In genomic region chrX:99853261-99853741, GRCm38 (mm10) we compare ENCODE assay signal across 8 mouse cellular contexts. TPM values are rescaled to one million over a fixed set of nuclear protein-coding genes. Genes with fewer than 3 reads are reported as not detected.
DNase-seq lines count a peak whose midpoint lies in the region; ATAC-seq and TF ChIP-seq lines count a peak whose summit lies in the region.

No protein-coding gene starts in this region.

- H3K36me3 ChIP-seq in ES-E14 (ENCODE audit: control insufficient read depth, insufficient read depth, low read length, poor library complexity, severe bottlenecking), result no peaks in the 10 kb centered on the region
- no peaks in the 10 kb centered on the region for H3K36me3 ChIP-seq in forebrain, embryonic 16.5 days (ENCODE audit: control insufficient read depth, insufficient read depth)
- H3K36me3 ChIP-seq in lung, postnatal 0 days (ENCODE audit: insufficient read depth, low read length), result no peaks in the 10 kb centered on the region

- peak overlapping the region; percentile 42 for H3K4me2 ChIP-seq in forebrain, embryonic 16.5 days (ENCODE audit: low read length)
- H3K4me2 ChIP-seq in lung, postnatal 0 days (replicated peaks; ENCODE audit: low read depth, low read length), result peak overlapping the region; percentile 53

- in situ Hi-C loops in ES-E14 (cut with MboI; ENCODE audit: low sequenced_read_pairs in 2 of 2, unreplicated experiment in 2 of 2), result no loop called here

- peak overlapping the region; percentile 59 to 63 for H3K4me3 ChIP-seq in ES-E14 (ENCODE audit: insufficient read depth in 1 of 2, low read depth in 1 of 2, low read length in 2 of 2, poor library complexity in 1 of 2, severe bottlenecking in 1 of 2)
- H3K4me3 ChIP-seq in forebrain, embryonic 16.5 days (replicated peaks; ENCODE audit: low read length), result peak overlapping the region; percentile 34
- peak overlapping the region; percentile 34 for H3K4me3 ChIP-seq in lung, postnatal 0 days (ENCODE audit: low read depth, low read length)

- peak; percentile 93 for ATAC-seq in forebrain, embryonic 16.5 days
- peak; percentile 92 for ATAC-seq in lung, postnatal 0 days

- no peak overlapping the region for H3K27ac ChIP-seq in ES-E14 (ENCODE audit: insufficient read depth, low read depth, low read length, poor library complexity, severe bottlenecking)
- H3K27ac ChIP-seq in forebrain, embryonic 16.5 days (ENCODE audit: low read length), result no peak overlapping the region
- H3K27ac ChIP-seq in lung, postnatal 0 days (ENCODE audit: low read length), result peak overlapping the region; percentile 43; the same call in 1 of the 2 replicates

- no peaks in the 10 kb centered on the region for H3K9me3 ChIP-seq in ES-E14 (ENCODE audit: control insufficient read depth, insufficient read depth, low read depth, low read length)
- H3K9me3 ChIP-seq in forebrain, embryonic 16.5 days (ENCODE audit: control insufficient read depth, low read length), result no peaks in the 10 kb centered on the region
- H3K9me3 ChIP-seq in lung, postnatal 0 days (ENCODE audit: low read length), result no peaks in the 10 kb centered on the region

- TF ChIP-seq CTCF in lung, postnatal 0 days (IDR thresholded peaks at IDR 0.05), result peak; percentile 76

- H3K27me3 ChIP-seq in forebrain, embryonic 16.5 days (replicated peaks; ENCODE audit: control insufficient read depth, insufficient read depth, low read length), result no peaks in the 10 kb centered on the region; the same call in 1 of the 2 replicates
- H3K27me3 ChIP-seq in lung, postnatal 0 days (replicated peaks; ENCODE audit: insufficient read depth, low read length), result no peaks in the 10 kb centered on the region

- no peak for TF ChIP-seq EP300 in lung, postnatal 0 days (IDR thresholded peaks at IDR 0.05)

- no peaks in the 10 kb centered on the region for H3K4me1 ChIP-seq in ES-E14 (ENCODE audit: control insufficient read depth in 2 of 2, insufficient read depth in 2 of 2, low read length in 2 of 2, poor library complexity in 1 of 2)
- H3K4me1 ChIP-seq in forebrain, embryonic 16.5 days (replicated peaks; ENCODE audit: control insufficient read depth, insufficient read depth, low read length), result no peaks in the 10 kb centered on the region
- no peaks in the 10 kb centered on the region for H3K4me1 ChIP-seq in lung, postnatal 0 days (ENCODE audit: insufficient read depth, low read depth, low read length)

- DNase-seq in ES-E14 (ENCODE audit: low read depth, low spot score), result peak; percentile 37
- DNase-seq in c-Kit-positive CD71-negative TER-119-negative erythroid progenitor cells, embryonic 14.5 days (ENCODE audit: low read depth), result peak; percentile 30
- DNase-seq in heart, postnatal 4 days, result peak; percentile 84
- DNase-seq in layer of hippocampus, adult 9-11 months, result peak; percentile 5
- DNase-seq in lung, postnatal 0 days (ENCODE audit: low spot score), result peak; percentile 72
- peak; percentile 78 for DNase-seq in ovary, postnatal 36 days (ENCODE audit: low spot score)
- DNase-seq in thymus, postnatal 36 days, result peak; percentile 23 to 37

- H3K9ac ChIP-seq in ES-E14 (ENCODE audit: insufficient read depth, low read depth, low read length, poor library complexity, severe bottlenecking), result peak overlapping the region; percentile 36
- peak overlapping the region; percentile 44 for H3K9ac ChIP-seq in forebrain, embryonic 16.5 days (replicated peaks; ENCODE audit: low read depth, low read length)
- H3K9ac ChIP-seq in lung, postnatal 0 days (replicated peaks; ENCODE audit: low read depth), result 0 out of 2 replicates have a peak overlapping the region, but pooled peaks have one; percentile 23

- 23% methylated on average over 24 of the region's 35 CpGs for WGBS in forebrain, embryonic 16.5 days
- WGBS in lung, postnatal 0 days, result 8% methylated on average over 19 of the region's 35 CpGs

TF ChIP-seq in ES-E14, 5 proteins besides CTCF, POLR2A, EP300 and RAD21:
- no peak for TF ChIP-seq MAFK (IDR thresholded peaks at IDR 0.05; ENCODE audit: insufficient read depth, low read depth, low read length)
- 0 out of 2 replicates have a peak, but pooled peaks have one; percentile 29 for TF ChIP-seq ZC3H11A (IDR thresholded peaks at IDR 0.05; ENCODE audit: borderline replicate concordance, low read depth, low read length)

RNA-seq across cellular contexts. Expression of gene Tmem28, which starts 32.5 kb away (rescaled TPM):
- total RNA-seq in ES-E14 (2012; rRNA removed), result 1.8 and 4.9 TPM in 2 replicates
- 1.4 and 2.2 TPM in 2 replicates for polyA plus RNA-seq in forebrain, embryonic 16.5 days (2015; fragmentation: Nextera tagmentation; extraction: Ambion mirVana)
- not detected for total RNA-seq in heart, postnatal 4 days (2021)
- 0.02 TPM in 1 of 2 replicates, not detected in the other for polyA plus RNA-seq in lung, postnatal 0 days (2015; fragmentation: Nextera tagmentation; extraction: Ambion mirVana)

Comparison
In these comparisons a context has a peak if more than half of its experiments do, and no peak if none do; other contexts are left out.
1. DNase-seq: peak in every context shown above with its lines; median percentile 84 in heart, postnatal 4 days; 78 in ovary, postnatal 36 days; 72 in lung, postnatal 0 days; 37 in ES-E14; 30 in c-Kit-positive CD71-negative TER-119-negative erythroid progenitor cells, embryonic 14.5 days; 30 in thymus, postnatal 36 days; 5 in layer of hippocampus, adult 9-11 months.